Mouse (Mus musculus) hindbrain, embryonic 12.5 days (tissue): ENCODE measurements at regions not wholly inside any gene's neighbourhood (a gene's known extent, or its start where the extent isn't known, plus 50 kb on each side); places are given as distances from the start of the nearest gene placed in this dataset.

ENCODE experiments used
- ATAC-seq: fragments of 200-750 bp; cut with Nextera tagmentation; 2 replicates; pipeline ENCODE4 v1.8.0; 2017; ENCODE audit warnings: moderate TSS enrichment; ENCODE audit not compliant: low FRiP score
- H3K27ac ChIP-seq: fragments of 300-500 bp; sonication (generic); 2 replicates; pipeline ENCODE4 v1.5.1; 2016; ENCODE audit warnings: mild to moderate bottlenecking
- H3K27me3 ChIP-seq: fragments of 300-500 bp; sonication (generic); 2 replicates; pipeline ENCODE4 v1.6.1; 2016; ENCODE audit warnings: mild to moderate bottlenecking
- H3K36me3 ChIP-seq: fragments of 300-500 bp; sonication (generic); 2 replicates; pipeline ENCODE4 v1.6.1; 2016; ENCODE audit warnings: mild to moderate bottlenecking
- H3K4me1 ChIP-seq: fragments of 300-500 bp; sonication (generic); 2 replicates; pipeline ENCODE4 v1.6.1; 2016
- H3K4me2 ChIP-seq: fragments of 300-500 bp; sonication (generic); replicated peaks from 2 replicates; pipeline ENCODE4 v1.6.1; 2016; ENCODE audit warnings: mild to moderate bottlenecking
- H3K4me3 ChIP-seq: fragments of 300-500 bp; sonication (generic); 2 replicates; pipeline ENCODE4 v1.5.1; 2016; ENCODE audit warnings: mild to moderate bottlenecking
- H3K9ac ChIP-seq: fragments of 300-500 bp; sonication (generic); 2 replicates; pipeline ENCODE4 v1.6.1; 2016; ENCODE audit warnings: mild to moderate bottlenecking, moderate library complexity
- H3K9me3 ChIP-seq: fragments of 300-500 bp; sonication (generic); replicated peaks from 2 replicates; pipeline ENCODE4 v1.6.1; 2016; ENCODE audit warnings: mild to moderate bottlenecking
- WGBS: fragments of 180-500 bp; shearing (Covaris S2); methylation state at CpG from one replicate; pipeline ENCODE4 v1.1.7; 2016; 5-methylcytosine and 5-hydroxymethylcytosine counted together

- no peaks in the 10 kb centered on the region for H3K9me3 ChIP-seq
- 7% methylated on average over 1 of the region's 1 CpGs for WGBS
- ATAC-seq: no peak
Measured at GRCm38 (mm10) chr14:24850491-24850890, 363.6 kb downstream of the Rps24 start.

DNA sequence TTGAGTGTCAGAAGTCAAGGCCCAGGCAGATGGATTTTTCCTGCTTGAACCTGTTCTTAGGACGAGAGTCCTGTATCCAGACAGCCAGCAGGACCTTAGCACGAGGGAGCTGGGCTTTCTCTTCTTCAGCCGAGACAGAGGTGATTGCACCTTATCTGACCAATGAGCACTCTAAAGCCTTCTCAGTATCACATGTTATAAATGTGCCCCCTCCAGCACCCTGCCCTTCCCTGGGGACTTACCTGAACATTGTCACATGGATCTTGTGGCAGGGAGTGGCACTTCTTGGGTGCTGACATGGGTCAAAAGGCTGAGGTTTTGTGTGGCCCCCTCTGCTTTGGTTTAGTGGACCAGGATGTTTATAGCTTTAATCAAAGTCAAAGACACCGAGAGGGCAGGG, 367.5 kb downstream of the Rps24 start:
- Histone ChIP-seq H3K4me3 (no peak overlapping the region), H3K4me1 (0 out of 2 replicates have a peak, but pooled peaks cover 10% of the 10 kb centered on the region), H3K27ac (no peak overlapping the region), H3K9me3 (no peaks in the 10 kb centered on the region), H3K4me2 (no peak overlapping the region), H3K27me3 (no peaks in the 10 kb centered on the region), H3K36me3 (no peaks in the 10 kb centered on the region), H3K9ac (no peak overlapping the region)
- no peak for ATAC-seq
- WGBS: 69% methylated on average over 4 of the region's 4 CpGs

More at GRCm38 (mm10) chr14:24850491-24850890, 363.6 kb downstream of the Rps24 start:
- Histone ChIP-seq H3K4me3 (no peak overlapping the region), H3K4me2 (no peak overlapping the region), H3K27me3 (no peaks in the 10 kb centered on the region), H3K4me1 (0 out of 2 replicates have a peak, but pooled peaks cover 10% of the 10 kb centered on the region), H3K9ac (no peak overlapping the region), H3K36me3 (no peaks in the 10 kb centered on the region), H3K27ac (no peak overlapping the region)

GRCm38 (mm10) chr14:24862171-24862570, 375.2 kb downstream of the Rps24 start:
- Histone ChIP-seq H3K4me1 (peaks cover 7% of the 10 kb centered on the region; the same call in 1 of the 2 replicates), H3K9me3 (no peaks in the 10 kb centered on the region), H3K27ac (no peak overlapping the region), H3K9ac (no peak overlapping the region), H3K36me3 (no peaks in the 10 kb centered on the region), H3K4me3 (no peak overlapping the region), H3K4me2 (no peak overlapping the region), H3K27me3 (no peaks in the 10 kb centered on the region)
- WGBS: 91% methylated on average over 8 of the region's 8 CpGs
- no peak for ATAC-seq

- Histone ChIP-seq H3K27ac (no peak overlapping the region), H3K4me1 (peaks cover 7% of the 10 kb centered on the region; the same call in 1 of the 2 replicates), H3K4me3 (no peak overlapping the region), H3K9ac (no peak overlapping the region), H3K36me3 (no peaks in the 10 kb centered on the region), H3K27me3 (no peaks in the 10 kb centered on the region), H3K4me2 (no peak overlapping the region), H3K9me3 (no peaks in the 10 kb centered on the region)
- WGBS: 86% methylated on average over 7 of the region's 7 CpGs
- no peak for ATAC-seq
Measured at GRCm38 (mm10) chr14:24862661-24863060, 375.7 kb downstream of the Rps24 start.

DNA sequence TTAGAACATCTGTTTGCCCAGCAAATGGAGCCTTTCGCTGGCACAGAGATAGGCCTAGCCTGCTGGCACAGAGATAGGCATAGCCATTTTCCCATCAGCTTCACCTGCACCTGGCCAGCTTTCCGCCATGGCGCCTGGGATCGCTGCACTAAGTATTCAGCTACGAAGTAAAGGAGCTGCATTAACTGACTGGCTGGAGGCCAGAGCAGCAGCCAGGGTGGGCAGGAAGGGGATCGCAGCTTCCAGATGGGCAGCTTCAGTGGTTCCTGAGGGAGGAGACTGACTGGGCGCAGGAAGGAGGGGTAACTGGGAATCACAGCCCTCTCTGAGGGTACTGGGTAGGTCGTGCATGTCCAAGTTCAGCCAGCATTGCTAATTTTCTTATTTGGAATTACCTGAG, 376.2 kb downstream of the Rps24 start:
- Histone ChIP-seq H3K4me1 (peaks cover 7% of the 10 kb centered on the region; the same call in 1 of the 2 replicates), H3K36me3 (no peaks in the 10 kb centered on the region), H3K9me3 (no peaks in the 10 kb centered on the region), H3K27me3 (no peaks in the 10 kb centered on the region), H3K9ac (no peak overlapping the region), H3K4me3 (no peak overlapping the region), H3K4me2 (no peak overlapping the region), H3K27ac (no peak overlapping the region)
- ATAC-seq: no peak
- WGBS: 71% methylated on average over 8 of the region's 8 CpGs

- no peak overlapping the region for H3K4me3 ChIP-seq
- 81% methylated on average over 6 of the region's 6 CpGs for WGBS
- H3K36me3 ChIP-seq: no peaks in the 10 kb centered on the region
- no peak for ATAC-seq
- no peak overlapping the region for H3K9ac ChIP-seq
- no peak overlapping the region for H3K27ac ChIP-seq
- H3K4me1 ChIP-seq: peaks cover 7% of the 10 kb centered on the region; the same call in 1 of the 2 replicates
- H3K27me3 ChIP-seq: no peaks in the 10 kb centered on the region
- no peak overlapping the region for H3K4me2 ChIP-seq
- H3K9me3 ChIP-seq: no peaks in the 10 kb centered on the region
Measured at GRCm38 (mm10) chr14:24865579-24866230, 378.8 kb downstream of the Rps24 start.

DNA sequence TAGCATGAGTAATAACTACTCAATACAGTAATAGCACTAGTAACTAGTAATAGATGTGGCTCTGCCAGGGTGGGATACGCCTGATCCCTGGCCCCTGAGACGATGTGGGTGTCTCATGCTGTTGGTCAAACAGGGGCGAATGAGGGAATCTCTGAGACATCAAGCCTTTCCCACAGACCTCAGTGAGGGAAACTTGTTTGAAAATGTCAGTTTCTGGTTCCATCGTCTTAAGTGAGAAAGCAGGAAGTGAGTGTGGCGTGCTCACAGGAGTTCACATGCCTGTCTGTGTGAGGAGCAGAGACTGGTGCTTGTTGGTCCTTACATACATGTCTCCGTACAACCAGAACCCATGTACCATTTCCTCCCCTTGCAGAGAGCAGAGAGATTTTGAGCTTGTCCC, 380.9 kb downstream of the Rps24 start:
- H3K9me3 ChIP-seq: no peaks in the 10 kb centered on the region
- no peaks in the 10 kb centered on the region for H3K27me3 ChIP-seq
- H3K27ac ChIP-seq: no peak overlapping the region
- H3K4me2 ChIP-seq: no peak overlapping the region
- H3K9ac ChIP-seq: no peak overlapping the region
- no peak overlapping the region for H3K4me3 ChIP-seq
- peaks cover 7% of the 10 kb centered on the region; the same call in 1 of the 2 replicates for H3K4me1 ChIP-seq
- WGBS: 87% methylated on average over 6 of the region's 6 CpGs
- no peaks in the 10 kb centered on the region for H3K36me3 ChIP-seq
- no peak for ATAC-seq

DNA sequence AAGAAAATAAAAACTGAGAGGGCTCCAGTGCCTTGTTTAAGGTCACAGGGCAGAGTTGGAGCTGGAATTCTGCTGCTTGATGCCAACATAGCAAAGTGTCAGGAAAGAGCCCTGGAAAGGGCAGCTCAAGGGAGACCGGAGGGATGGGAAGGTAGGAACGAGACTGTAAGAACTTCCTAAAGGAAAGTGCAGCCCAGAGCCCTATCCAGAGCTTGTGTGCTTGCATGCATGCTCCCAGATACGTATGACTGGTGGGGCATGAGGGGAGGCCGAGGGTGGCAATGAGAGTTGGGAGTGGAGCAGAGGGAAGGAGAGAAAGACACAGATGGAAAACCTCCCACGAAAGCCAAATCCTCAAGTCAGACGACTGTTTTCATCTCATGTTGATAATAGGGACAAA, 381.8 kb downstream of the Rps24 start:
- no peak overlapping the region for H3K9ac ChIP-seq
- 0 out of 2 replicates have a peak, but pooled peaks cover 5% of the 10 kb centered on the region for H3K4me1 ChIP-seq
- no peaks in the 10 kb centered on the region for H3K9me3 ChIP-seq
- no peak overlapping the region for H3K27ac ChIP-seq
- no peaks in the 10 kb centered on the region for H3K36me3 ChIP-seq
- no peak for ATAC-seq
- 80% methylated on average over 6 of the region's 6 CpGs for WGBS
- no peak overlapping the region for H3K4me2 ChIP-seq
- no peaks in the 10 kb centered on the region for H3K27me3 ChIP-seq
- H3K4me3 ChIP-seq: no peak overlapping the region

DNA sequence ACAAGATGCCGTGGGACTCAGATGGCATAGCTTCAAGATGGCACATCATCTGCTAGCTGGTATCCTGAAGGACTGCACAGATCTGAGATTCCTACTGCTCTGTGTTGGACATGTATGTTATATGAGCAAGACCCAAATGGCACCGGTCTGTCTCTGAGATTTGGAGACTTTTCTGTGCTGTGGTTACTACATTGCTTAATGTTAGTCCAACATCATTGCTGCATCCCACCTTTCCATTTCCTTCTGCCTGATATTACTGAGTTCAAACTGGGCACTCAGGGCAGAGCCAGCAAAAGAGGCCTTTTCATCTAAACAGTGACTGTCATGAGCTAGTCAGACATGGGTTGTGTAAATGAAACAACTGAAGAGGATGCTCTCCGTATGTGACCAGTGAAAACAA, 383.3 kb downstream of the Rps24 start:
- Histone ChIP-seq H3K9me3 (no peaks in the 10 kb centered on the region), H3K27me3 (no peaks in the 10 kb centered on the region), H3K36me3 (no peaks in the 10 kb centered on the region), H3K4me3 (no peak overlapping the region), H3K9ac (no peak overlapping the region), H3K27ac (no peak overlapping the region), H3K4me1 (peaks cover 12% of the 10 kb centered on the region), H3K4me2 (no peak overlapping the region)
- ATAC-seq: no peak
- WGBS: 95% methylated on average over 3 of the region's 3 CpGs

DNA sequence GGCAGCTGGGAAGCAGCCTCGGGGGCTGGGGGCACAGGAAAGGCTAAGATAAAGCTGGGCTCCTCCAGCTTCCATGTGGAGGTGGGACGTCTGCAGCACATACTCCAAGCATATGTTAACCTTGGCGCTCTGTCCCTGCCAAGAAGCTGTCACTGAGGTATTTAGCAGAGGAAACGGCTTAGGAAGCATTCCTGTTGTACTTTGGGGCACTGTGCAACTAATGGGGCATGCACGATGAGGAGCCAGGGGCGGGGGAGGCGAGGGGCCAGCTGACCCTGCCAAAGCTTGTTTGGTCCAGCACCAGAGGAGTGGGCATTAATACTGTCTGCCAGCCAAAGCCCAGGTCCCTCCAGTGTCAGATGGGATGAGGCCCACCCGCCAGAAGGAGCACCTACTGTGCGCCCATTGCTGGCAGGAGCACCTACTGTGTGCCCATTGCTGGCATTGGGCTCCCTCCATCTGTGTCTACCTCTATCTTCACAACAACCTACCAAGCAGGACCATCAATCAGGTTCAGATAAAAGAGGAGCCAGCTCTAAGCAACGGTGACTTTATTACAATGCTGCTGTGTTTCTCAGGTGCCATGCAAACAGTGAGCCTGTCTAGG, 384.6 kb downstream of the Rps24 start:
- H3K4me3 ChIP-seq: no peak overlapping the region
- no peaks in the 10 kb centered on the region for H3K36me3 ChIP-seq
- 81% methylated on average over 10 of the region's 10 CpGs for WGBS
- no peaks in the 10 kb centered on the region for H3K27me3 ChIP-seq
- no peaks in the 10 kb centered on the region for H3K9me3 ChIP-seq
- no peak overlapping the region for H3K4me2 ChIP-seq
- H3K27ac ChIP-seq: no peak overlapping the region
- peaks cover 18% of the 10 kb centered on the region for H3K4me1 ChIP-seq
- no peak for ATAC-seq
- H3K9ac ChIP-seq: no peak overlapping the region

- ATAC-seq: no peak
- Histone ChIP-seq H3K4me1 (peaks cover 22% of the 10 kb centered on the region), H3K27ac (no peak overlapping the region), H3K4me2 (no peak overlapping the region), H3K27me3 (no peaks in the 10 kb centered on the region), H3K9ac (no peak overlapping the region), H3K36me3 (no peaks in the 10 kb centered on the region), H3K9me3 (no peaks in the 10 kb centered on the region), H3K4me3 (no peak overlapping the region)
- 50% methylated on average over 3 of the region's 3 CpGs for WGBS
Measured at GRCm38 (mm10) chr14:24872931-24873330, 386.0 kb downstream of the Rps24 start.

GRCm38 (mm10) chr14:24873406-24873805, 386.5 kb downstream of the Rps24 start:
- Histone ChIP-seq H3K9ac (no peak overlapping the region), H3K4me1 (peaks cover 22% of the 10 kb centered on the region), H3K9me3 (no peaks in the 10 kb centered on the region), H3K27ac (no peak overlapping the region), H3K4me3 (no peak overlapping the region), H3K4me2 (no peak overlapping the region), H3K36me3 (no peaks in the 10 kb centered on the region), H3K27me3 (no peaks in the 10 kb centered on the region)
- 94% methylated on average over 3 of the region's 3 CpGs for WGBS
- ATAC-seq: no peak
